Mouse (Mus musculus): ENCODE results near the gene Vapa. TPM values are rescaled to one million over a fixed set of nuclear protein-coding genes. Genes with fewer than 3 reads are reported as not detected.
"Not testable (repeated sequence)": the region's sequence is repeated elsewhere in the genome, so short reads cannot be mapped to it uniquely, and the experiment has no call there.

Gene Vapa
- polyA plus RNA-seq, 1 experiment from 2014 or later, result 190 TPM

DNA sequence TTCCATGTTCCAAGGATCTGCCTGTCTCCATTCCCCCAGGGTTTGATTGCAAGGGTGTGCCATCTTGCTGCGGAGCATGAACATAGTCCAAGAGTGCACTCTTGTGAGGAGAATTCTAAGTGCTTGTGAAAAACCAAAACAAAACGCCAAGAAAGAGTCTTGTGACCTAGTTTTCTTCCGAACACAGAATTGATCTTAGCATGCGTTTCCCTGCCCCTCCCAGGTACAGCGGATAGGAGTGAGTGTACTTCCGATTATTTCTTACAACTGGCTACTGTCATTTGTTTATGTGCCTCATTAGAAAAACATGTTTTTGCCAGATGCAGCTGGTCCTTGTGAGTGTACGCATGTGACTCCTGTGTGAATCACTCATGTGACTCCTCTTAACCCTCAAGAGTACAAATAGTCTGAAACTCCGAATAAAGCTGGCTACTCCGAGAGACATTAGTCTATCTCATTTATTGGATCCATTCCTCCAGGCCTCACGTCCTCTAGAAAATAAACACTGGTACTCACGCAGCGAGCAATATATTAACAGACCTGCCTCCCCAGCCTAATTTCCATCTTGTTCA is 60.8 kb downstream of the Vapa start:
- H3K9ac ChIP-seq (ENCODE audit: low read depth, low read length), result no peak overlapping the region
- 76% methylated on average over 12 of the region's 12 CpGs for WGBS

GRCm38 (mm10) chr17:65550357-65550756 is 63.0 kb downstream of the Vapa start:
- H3K4me3 ChIP-seq (ENCODE audit: low read length), result no peak overlapping the region
- H3K27me3 ChIP-seq (ENCODE audit: control insufficient read depth, insufficient read depth, low read length), result no peaks in the 10 kb centered on the region
- no peak for ATAC-seq (ENCODE audit: low FRiP score, low TSS enrichment)
- WGBS, result 90% methylated on average over 4 of the region's 4 CpGs
- no peak overlapping the region for H3K4me2 ChIP-seq (replicated peaks; ENCODE audit: low read depth, low read length)
- no peaks in the 10 kb centered on the region for H3K4me1 ChIP-seq (ENCODE audit: control insufficient read depth, insufficient read depth, low read length)
- no peaks in the 10 kb centered on the region for H3K9me3 ChIP-seq (ENCODE audit: control insufficient read depth, low read length)
- no peaks in the 10 kb centered on the region for H3K36me3 ChIP-seq (ENCODE audit: control insufficient read depth, insufficient read depth, low read length)
- H3K9ac ChIP-seq (ENCODE audit: low read depth, low read length), result no peak overlapping the region
- no peak overlapping the region for H3K27ac ChIP-seq (ENCODE audit: low read depth, low read length)

More for the DNA sequence above, 60.8 kb downstream of the Vapa start:
- Histone ChIP-seq H3K36me3 (ENCODE audit: control insufficient read depth, insufficient read depth, low read length) (no peaks in the 10 kb centered on the region), H3K4me2 (replicated peaks; ENCODE audit: low read depth, low read length) (no peak overlapping the region), H3K27ac (ENCODE audit: low read depth, low read length) (no peak overlapping the region), H3K4me3 (ENCODE audit: low read length) (no peak overlapping the region), H3K4me1 (ENCODE audit: control insufficient read depth, insufficient read depth, low read length) (no peaks in the 10 kb centered on the region), H3K27me3 (ENCODE audit: control insufficient read depth, insufficient read depth, low read length) (no peaks in the 10 kb centered on the region), H3K9me3 (ENCODE audit: control insufficient read depth, low read length) (no peaks in the 10 kb centered on the region)
- ATAC-seq (ENCODE audit: low FRiP score, low TSS enrichment), result no peak

DNA sequence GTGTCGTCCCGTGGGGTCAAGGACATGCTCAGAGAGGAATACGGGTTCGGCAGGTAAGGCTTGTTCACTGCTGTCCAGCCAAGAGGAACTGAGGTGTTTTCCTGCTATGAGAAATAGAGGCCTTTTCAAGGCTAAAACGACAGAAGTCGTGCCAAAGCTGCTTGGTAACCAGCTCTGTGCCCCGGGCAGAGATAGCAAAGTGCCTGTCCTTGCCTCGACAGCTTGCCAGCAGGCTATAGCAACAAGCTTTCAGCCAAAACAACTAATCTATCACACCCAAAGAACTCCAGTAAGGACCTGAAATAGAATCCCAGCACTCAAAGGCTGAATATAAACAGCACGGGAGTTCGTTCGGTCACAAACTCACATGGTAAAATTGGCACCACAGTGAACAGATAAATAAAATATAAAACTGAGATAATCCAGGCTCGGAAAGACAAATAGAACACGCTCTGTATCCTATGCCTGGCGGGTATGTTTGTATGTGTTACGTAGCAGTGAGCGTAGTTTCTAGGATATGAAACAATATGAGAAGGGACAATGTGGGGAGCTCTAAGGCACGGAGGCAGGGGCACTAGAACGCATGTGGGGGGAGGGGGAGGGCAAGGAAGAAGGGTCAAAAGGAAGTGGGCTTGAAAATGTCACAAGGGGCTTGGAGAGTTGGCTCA is 64.5 kb downstream of the Vapa start:
- Histone ChIP-seq H3K4me3 (ENCODE audit: low read length) (no peak overlapping the region), H3K27ac (ENCODE audit: low read depth, low read length) (no peak overlapping the region), H3K4me2 (replicated peaks; ENCODE audit: low read depth, low read length) (no peak overlapping the region), H3K36me3 (ENCODE audit: control insufficient read depth, insufficient read depth, low read length) (no peaks in the 10 kb centered on the region), H3K9ac (ENCODE audit: low read depth, low read length) (no peak overlapping the region), H3K4me1 (ENCODE audit: control insufficient read depth, insufficient read depth, low read length) (no peaks in the 10 kb centered on the region), H3K27me3 (ENCODE audit: control insufficient read depth, insufficient read depth, low read length) (no peaks in the 10 kb centered on the region), H3K9me3 (ENCODE audit: control insufficient read depth, low read length) (no peaks in the 10 kb centered on the region)
- WGBS, result 78% methylated on average over 18 of the region's 18 CpGs
- ATAC-seq (ENCODE audit: low FRiP score, low TSS enrichment), result no peak

DNA sequence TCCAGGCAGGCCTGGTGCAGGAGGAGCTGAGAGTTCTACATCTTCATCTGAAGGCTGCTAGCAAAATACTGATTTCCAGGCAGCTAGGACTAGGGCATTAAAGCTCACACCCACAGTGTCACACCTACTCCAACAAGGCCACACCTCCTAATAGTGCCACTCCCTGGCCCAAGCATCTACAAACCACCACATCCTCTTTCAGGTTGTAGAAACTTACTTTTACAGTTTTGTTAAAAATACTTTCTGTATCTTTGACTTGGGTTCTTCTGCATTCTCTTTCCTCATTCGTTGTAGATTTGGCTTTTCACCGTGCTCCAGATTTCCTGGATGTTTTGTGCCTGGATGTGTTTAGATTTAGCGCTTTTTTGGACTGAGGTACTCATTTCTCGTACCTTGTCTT is 67.1 kb downstream of the Vapa start:
- H3K27me3 ChIP-seq (ENCODE audit: control insufficient read depth, insufficient read depth, low read length); H3K4me2 ChIP-seq (replicated peaks; ENCODE audit: low read depth, low read length); H3K4me3 ChIP-seq (ENCODE audit: low read length); H3K4me1 ChIP-seq (ENCODE audit: control insufficient read depth, insufficient read depth, low read length); H3K36me3 ChIP-seq (ENCODE audit: control insufficient read depth, insufficient read depth, low read length); H3K9ac ChIP-seq (ENCODE audit: low read depth, low read length); H3K27ac ChIP-seq (ENCODE audit: low read depth, low read length); ATAC-seq (ENCODE audit: low FRiP score, low TSS enrichment); H3K9me3 ChIP-seq (ENCODE audit: control insufficient read depth, low read length): not testable (repeated sequence)
- WGBS, result 97% methylated on average over 4 of the region's 4 CpGs

DNA sequence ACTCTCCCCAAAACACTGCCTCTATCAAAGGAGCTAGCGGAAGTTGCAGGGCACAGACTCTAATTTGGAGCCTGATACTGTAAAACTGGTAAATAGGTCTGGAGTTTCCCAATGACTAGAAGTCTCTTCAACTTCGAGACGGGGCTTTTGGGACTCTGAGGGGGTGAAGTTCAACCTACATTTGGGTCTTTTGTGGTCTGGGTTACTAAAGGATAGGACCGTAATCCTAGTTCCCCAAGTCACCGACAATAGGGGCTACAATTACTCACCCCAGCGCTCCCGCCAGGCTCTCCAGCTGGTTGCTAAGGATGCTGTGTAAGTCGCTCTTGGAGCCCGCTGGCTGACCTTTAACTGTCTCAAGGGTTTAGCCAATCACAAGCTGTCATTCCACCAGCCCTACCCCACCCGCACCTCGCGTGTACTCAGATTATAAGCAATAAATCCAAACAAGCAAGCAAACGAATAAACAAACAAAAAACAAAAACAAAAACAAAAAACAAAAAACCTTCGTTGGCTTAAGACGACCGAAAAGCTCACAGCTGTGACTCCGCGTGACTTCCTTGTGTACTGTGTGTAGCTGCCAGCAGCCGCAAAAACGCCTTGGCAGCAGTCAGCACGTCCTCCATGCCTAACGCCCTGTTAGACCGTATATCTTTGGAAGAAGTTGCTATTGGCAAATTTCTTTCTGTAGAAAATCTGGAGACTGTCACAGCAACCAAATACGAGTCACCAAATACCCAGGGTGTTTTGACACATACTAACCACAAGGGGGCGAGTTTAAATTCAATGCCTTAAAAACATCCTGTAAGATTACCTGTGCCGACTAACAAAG is 72.7 kb downstream of the Vapa start, which contains the start of gene Tmem232:
TSS of gene Tmem232 (minus strand) at position 342 of the 832 bp plus-strand sequence.
- Histone ChIP-seq H3K4me1 (ENCODE audit: control insufficient read depth, insufficient read depth, low read length) (no peaks in the 10 kb centered on the region), H3K4me3 (ENCODE audit: low read length) (peak within 1 kb of the TSS; percentile 23), H3K9me3 (ENCODE audit: control insufficient read depth, low read length) (no peaks in the 10 kb centered on the region), H3K27me3 (ENCODE audit: control insufficient read depth, insufficient read depth, low read length) (no peaks in the 10 kb centered on the region), H3K9ac (ENCODE audit: low read depth, low read length) (no peak within 1 kb of the TSS), H3K4me2 (replicated peaks; ENCODE audit: low read depth, low read length) (peak within 1 kb of the TSS; percentile 50), H3K36me3 (ENCODE audit: control insufficient read depth, insufficient read depth, low read length) (no peaks in the 10 kb centered on the region), H3K27ac (ENCODE audit: low read depth, low read length) (no peak within 1 kb of the TSS)
- WGBS, result 17% methylated on average over 26 of the region's 26 CpGs
- peak; percentile 71 for ATAC-seq (ENCODE audit: low FRiP score, low TSS enrichment)

DNA sequence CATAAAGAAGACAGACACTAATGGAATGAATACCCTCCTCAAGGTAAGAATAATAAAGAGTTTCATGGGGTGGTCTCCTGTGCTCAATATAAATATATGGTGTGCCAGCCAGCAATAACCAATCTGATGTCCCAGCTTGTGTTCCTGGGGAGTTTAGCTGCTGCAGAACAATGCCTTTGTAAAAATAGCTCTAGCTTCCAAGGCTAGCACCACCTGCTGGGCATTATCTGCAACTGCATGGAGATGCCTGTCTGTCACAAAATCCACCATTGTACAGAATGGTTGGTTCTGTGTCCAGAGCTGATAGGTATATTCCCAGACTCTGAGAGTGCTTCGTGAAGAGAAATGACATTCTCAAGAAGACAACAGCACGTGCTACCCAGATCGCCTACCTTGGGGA is 77.2 kb downstream of the Vapa start:
- Histone ChIP-seq H3K9ac (ENCODE audit: low read depth, low read length) (no peak overlapping the region), H3K4me3 (ENCODE audit: low read length) (no peak overlapping the region), H3K9me3 (ENCODE audit: control insufficient read depth, low read length) (no peaks in the 10 kb centered on the region), H3K4me2 (replicated peaks; ENCODE audit: low read depth, low read length) (no peak overlapping the region), H3K4me1 (ENCODE audit: control insufficient read depth, insufficient read depth, low read length) (no peaks in the 10 kb centered on the region), H3K27me3 (ENCODE audit: control insufficient read depth, insufficient read depth, low read length) (no peaks in the 10 kb centered on the region), H3K27ac (ENCODE audit: low read depth, low read length) (no peak overlapping the region), H3K36me3 (ENCODE audit: control insufficient read depth, insufficient read depth, low read length) (no peaks in the 10 kb centered on the region)
- peak; percentile 60; the same call in 1 of the 2 replicates for ATAC-seq (ENCODE audit: low FRiP score, low TSS enrichment)
- WGBS, result 16% methylated on average over 3 of the region's 3 CpGs

DNA sequence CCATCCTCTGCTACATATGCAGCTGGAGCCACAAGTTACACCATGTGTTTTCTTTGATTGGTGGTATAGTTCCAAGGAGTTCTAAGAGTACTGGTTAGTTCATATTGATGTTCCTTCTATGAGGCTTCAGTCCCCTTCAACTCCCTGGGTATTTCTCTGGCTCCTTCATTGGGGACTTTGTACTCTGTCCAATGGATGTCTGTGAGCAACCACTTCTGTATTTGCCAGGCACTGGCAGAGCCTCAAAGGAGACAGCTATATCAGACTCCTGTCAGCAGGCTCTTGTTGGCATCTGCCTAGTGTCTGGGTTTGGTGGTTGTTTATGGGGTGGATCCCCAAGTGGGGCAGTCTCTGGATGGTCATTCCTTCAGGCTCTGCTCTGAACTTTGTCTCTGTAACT is 81.0 kb downstream of the Vapa start:
- not testable (repeated sequence) for H3K27ac ChIP-seq (ENCODE audit: low read depth, low read length); H3K27me3 ChIP-seq (ENCODE audit: control insufficient read depth, insufficient read depth, low read length); ATAC-seq (ENCODE audit: low FRiP score, low TSS enrichment); H3K9ac ChIP-seq (ENCODE audit: low read depth, low read length); H3K4me2 ChIP-seq (replicated peaks; ENCODE audit: low read depth, low read length); H3K36me3 ChIP-seq (ENCODE audit: control insufficient read depth, insufficient read depth, low read length); H3K4me3 ChIP-seq (ENCODE audit: low read length); H3K4me1 ChIP-seq (ENCODE audit: control insufficient read depth, insufficient read depth, low read length); H3K9me3 ChIP-seq (ENCODE audit: control insufficient read depth, low read length)
